ENCODE assay signal across 10 mouse cellular contexts in the genomic region with DNA sequence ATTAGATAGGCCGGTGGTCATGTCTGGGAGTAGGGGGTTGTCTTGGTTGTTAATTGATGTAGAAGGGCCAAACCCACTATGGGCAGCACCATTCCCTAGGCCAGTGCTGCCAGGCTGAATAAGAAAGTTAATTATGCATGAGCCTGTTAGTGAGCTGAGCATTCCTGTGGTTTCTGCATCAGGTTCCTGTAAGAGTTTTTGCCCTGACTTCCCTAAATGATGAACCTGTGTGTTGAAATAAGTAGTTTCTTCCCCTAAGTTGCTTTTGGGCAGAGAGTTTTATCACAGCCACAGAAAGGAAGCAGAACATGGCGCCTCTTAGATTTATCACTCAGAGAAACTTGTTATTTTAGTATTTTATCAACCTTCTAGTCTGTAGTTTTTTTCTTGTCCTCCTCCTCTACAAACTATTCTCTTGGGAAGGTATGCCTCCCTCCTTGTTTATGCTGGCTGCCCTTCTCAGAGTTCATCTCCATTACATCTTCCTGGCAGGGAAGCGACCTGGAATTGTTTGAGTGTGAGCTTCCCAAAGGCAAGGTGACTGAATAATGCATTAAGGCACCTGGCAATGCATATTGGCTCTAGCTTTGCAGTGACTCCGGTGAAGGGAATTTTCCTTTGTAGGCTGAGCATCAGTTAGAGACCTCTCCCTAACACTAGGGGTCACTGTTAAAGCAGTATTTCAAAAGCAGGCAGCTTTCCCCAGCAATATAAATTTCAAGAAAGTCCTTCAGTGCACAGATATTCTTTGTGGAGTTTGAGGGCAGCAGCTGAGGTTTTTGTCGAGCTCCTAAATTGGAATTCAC. TPM values are rescaled to one million over a fixed set of nuclear protein-coding genes. Genes with fewer than 3 reads are reported as not detected.
DNase-seq lines count a peak whose midpoint lies in the region; ATAC-seq lines count a peak whose summit lies in the region.
"Had no signal": no experiment of that assay in that cellular context is flagged by ENCODE, and none has a peak within 500 bp of the region (broad histone marks: within the 10 kb centered on the region; RNA-seq: fewer than 3 reads in every experiment).

No protein-coding gene starts in this region.

- H3K36me3 ChIP-seq in hindbrain, embryonic 15.5 days = no peaks in the 10 kb centered on the region
- H3K36me3 ChIP-seq in hindbrain, embryonic 10.5 days = no peaks in the 10 kb centered on the region
- H3K36me3 ChIP-seq: embryonic facial prominence, embryonic 12.5 days; lung, embryonic 15.5 days had no signal

- no peak for DNase-seq in hindbrain, embryonic 10.5 days (ENCODE audit: low spot score)
- DNase-seq in 416B (ENCODE audit: low read depth) (peak; percentile 66), ES-CJ7 (ENCODE audit: low read depth, low spot score) (peak; percentile 60)
- DNase-seq in kidney, postnatal 10 days = peak; percentile 16
- DNase-seq in retina, postnatal 1 day = peak; percentile 64
- no peak for DNase-seq in right cerebral cortex, postnatal 36 days (ENCODE audit: low spot score in 2 of 2)

- no peak overlapping the region for H3K9ac ChIP-seq in hindbrain, embryonic 15.5 days
- H3K9ac ChIP-seq: embryonic facial prominence, embryonic 12.5 days; lung, embryonic 15.5 days had no signal

- peak; percentile 45; the same call in 1 of the 2 replicates for ATAC-seq in hindbrain, embryonic 15.5 days (ENCODE audit: low FRiP score, low read depth)
- peak; percentile 84 for ATAC-seq in common myeloid progenitor, adult 5-6 weeks (replicated peaks; ENCODE audit: low read depth, poor library complexity, severe bottlenecking)

- no peaks in the 10 kb centered on the region for H3K27me3 ChIP-seq in hindbrain, embryonic 15.5 days
- no peaks in the 10 kb centered on the region for H3K27me3 ChIP-seq in hindbrain, embryonic 10.5 days (ENCODE audit: insufficient read depth, poor library complexity, severe bottlenecking)
- H3K27me3 ChIP-seq: embryonic facial prominence, embryonic 12.5 days; lung, embryonic 15.5 days had no signal

- H3K4me1 ChIP-seq in hindbrain, embryonic 15.5 days (replicated peaks) = no peaks in the 10 kb centered on the region
- H3K4me1 ChIP-seq in hindbrain, embryonic 10.5 days (replicated peaks) = no peaks in the 10 kb centered on the region
- H3K4me1 ChIP-seq: embryonic facial prominence, embryonic 12.5 days; lung, embryonic 15.5 days had no signal

- H3K4me3 ChIP-seq in hindbrain, embryonic 15.5 days = no peak overlapping the region
- no peak overlapping the region for H3K4me3 ChIP-seq in hindbrain, embryonic 10.5 days
- H3K4me3 ChIP-seq: embryonic facial prominence, embryonic 12.5 days; lung, embryonic 15.5 days had no signal

- H3K4me2 ChIP-seq in hindbrain, embryonic 15.5 days = no peak overlapping the region
- H3K4me2 ChIP-seq: embryonic facial prominence, embryonic 12.5 days; lung, embryonic 15.5 days had no signal

- no peak overlapping the region for H3K27ac ChIP-seq in hindbrain, embryonic 15.5 days (replicated peaks)
- H3K27ac ChIP-seq in hindbrain, embryonic 10.5 days = no peak overlapping the region
- H3K27ac ChIP-seq: embryonic facial prominence, embryonic 12.5 days; lung, embryonic 15.5 days had no signal

- H3K9me3 ChIP-seq in hindbrain, embryonic 15.5 days = no peaks in the 10 kb centered on the region
- no peaks in the 10 kb centered on the region for H3K9me3 ChIP-seq in hindbrain, embryonic 10.5 days
- H3K9me3 ChIP-seq: embryonic facial prominence, embryonic 12.5 days; lung, embryonic 15.5 days had no signal

- 32% methylated on average over 5 of the region's 5 CpGs for WGBS in hindbrain, embryonic 15.5 days
- 31% methylated on average over 5 of the region's 5 CpGs for WGBS in hindbrain, embryonic 10.5 days

RNA-seq across cellular contexts. Expression of a gene that starts 21.9 kb away (rescaled TPM):
- polyA plus RNA-seq in hindbrain, embryonic 15.5 days (2015; fragmentation: Nextera tagmentation; extraction: Ambion mirVana) = not detected in 2 replicates
- not detected in 2 replicates for polyA plus RNA-seq in hindbrain, embryonic 10.5 days (2016; fragmentation: Nextera tagmentation; extraction: Ambion mirVana)
- total RNA-seq in common myeloid progenitor, adult 5-6 weeks (2017) = not detected in 2 replicates

RNA-seq across cellular contexts. Expression of a gene that starts 32.8 kb away (rescaled TPM):
- 22.5 and 23.1 TPM in 2 replicates for polyA plus RNA-seq in hindbrain, embryonic 15.5 days (2015; fragmentation: Nextera tagmentation; extraction: Ambion mirVana)
- 24.5 and 31.5 TPM in 2 replicates for polyA plus RNA-seq in hindbrain, embryonic 10.5 days (2016; fragmentation: Nextera tagmentation; extraction: Ambion mirVana)
- total RNA-seq in common myeloid progenitor, adult 5-6 weeks (2017) = 32.2 and 43.4 TPM in 2 replicates

RNA-seq across cellular contexts. Expression of a gene that starts 50.7 kb away (rescaled TPM):
- polyA plus RNA-seq in hindbrain, embryonic 15.5 days (2015; fragmentation: Nextera tagmentation; extraction: Ambion mirVana) = 0.80 and 1.4 TPM in 2 replicates
- polyA plus RNA-seq in hindbrain, embryonic 10.5 days (2016; fragmentation: Nextera tagmentation; extraction: Ambion mirVana) = 0.24 and 0.38 TPM in 2 replicates
- total RNA-seq in common myeloid progenitor, adult 5-6 weeks (2017) = 2.4 and 3.2 TPM in 2 replicates

Comparison
In these comparisons a context has a peak if more than half of its experiments do, and no peak if none do; other contexts are left out.
1. DNase-seq: peak in 416B (single experiment), ES-CJ7 (single experiment), kidney, postnatal 10 days (single experiment) and retina, postnatal 1 day (single experiment); none in hindbrain, embryonic 10.5 days (single experiment) and right cerebral cortex, postnatal 36 days (0 of 2).